Mouse (Mus musculus): ENCODE data around the gene March1.

- TF ChIP-seq CTCF (IDR thresholded peaks at IDR 0.05; ENCODE audit: low read depth, low read length) (no peak), POLR2A (IDR thresholded peaks at IDR 0.05; ENCODE audit: extremely low read depth, insufficient read depth, low read length) (no peak)
These were observed 812.9 kb downstream of the March1 start for GRCm38 (mm10) chr8:66430639-66431038.

Measured in liver, adult 2 months (tissue).